Mouse (Mus musculus): ENCODE results near the gene Zfp235. TPM values are rescaled to one million over a fixed set of nuclear protein-coding genes. Genes with fewer than 3 reads are reported as not detected.

The Zfp235 gene
- total RNA-seq, 4 experiments from 2014 or later = 4.0 to 5.5 (median 4.5) TPM

Other genes with a start within 250 kb of the Zfp235 start
- gene Vmn1r178, start 242.2 kb upstream of the Zfp235 start, total RNA-seq (2022) = not detected
- gene Vmn1r179, start 207.2 kb upstream of the Zfp235 start, total RNA-seq (2022) = not detected
- not detected for gene Vmn1r180, start 183.5 kb upstream of the Zfp235 start, total RNA-seq (2022)
- gene Vmn1r181, start 159.6 kb upstream of the Zfp235 start, total RNA-seq (2022) = not detected
- not detected for gene V1rd19, start 132.5 kb upstream of the Zfp235 start, total RNA-seq (2022)
- not detected for gene Vmn1r183, start 80.9 kb upstream of the Zfp235 start, total RNA-seq (2022)
- 10 to 100 TPM; 12.7 to 16.9 (median 16.1) TPM for gene Zfp180, start 52.2 kb upstream of the Zfp235 start, total RNA-seq (2022)
- gene Zfp112, start 21.9 kb upstream of the Zfp235 start, total RNA-seq (2022) = 1 to 10 TPM; 2.8 to 3.9 (median 3.2) TPM
- gene Zfp114, start 40.9 kb downstream of the Zfp235 start, total RNA-seq (2022) = under 1 TPM in 2 of 4 experiments, not detected in 2; 0.11 to 0.13 TPM
- gene Zfp111, start 77.3 kb downstream of the Zfp235 start, total RNA-seq (2022) = 1 to 10 TPM; 1.8 to 4.3 (median 3.4) TPM
- gene Zfp109, start 103.4 kb downstream of the Zfp235 start, total RNA-seq (2022) = 1 to 10 TPM; 1.7 to 2.0 (median 1.9) TPM
- gene Zfp108, start 120.6 kb downstream of the Zfp235 start, total RNA-seq (2022) = 1 to 10 TPM; 1.4 to 1.8 (median 1.5) TPM
- 1 to 10 TPM; 3.5 to 7.4 (median 4.0) TPM for gene Zfp93, start 136.3 kb downstream of the Zfp235 start, total RNA-seq (2022)
- gene Zfp61, start 167.1 kb downstream of the Zfp235 start, total RNA-seq (2022) = 1 to 10 TPM; 3.0 to 5.1 (median 3.7) TPM
- 1 to 10 TPM; 1.1 to 2.8 (median 2.1) TPM for gene Zfp94, start 182.5 kb downstream of the Zfp235 start, total RNA-seq (2022)
- under 1 TPM in 1 of 4 experiments, not detected in 3; 0.50 TPM for gene Tescl, start 199.8 kb downstream of the Zfp235 start, total RNA-seq (2022)
- gene Lypd5, start 215.0 kb downstream of the Zfp235 start, total RNA-seq (2022) = not detected
- 1 to 10 TPM in 1 of 4 experiments, under 1 TPM in 3; 0.44 to 1.3 (median 0.69) TPM for gene Kcnn4, start 236.1 kb downstream of the Zfp235 start, total RNA-seq (2022)

All from heart, adult 8-10 months (tissue).